Mouse (Mus musculus): ENCODE measurements at regions not wholly inside any gene's neighbourhood (a gene's known extent, or its start where the extent isn't known, plus 50 kb on each side); places are given as distances from the start of the nearest gene placed in this dataset.

GRCm38 (mm10) chr1:164678303-164678702 lies 118.1 kb upstream of the Dpt start:
- H3K9me3 ChIP-seq (ENCODE audit: control insufficient read depth, insufficient read depth, low read depth, low read length): no peaks in the 10 kb centered on the region
- TF ChIP-seq HCFC1 (IDR thresholded peaks at IDR 0.05; ENCODE audit: borderline replicate concordance, insufficient read depth, low read length): no peak
- TF ChIP-seq ZC3H11A (IDR thresholded peaks at IDR 0.05; ENCODE audit: borderline replicate concordance, low read depth, low read length): no peak
- TF ChIP-seq CHD2 (IDR thresholded peaks at IDR 0.05; ENCODE audit: low read depth, low read length): no peak
- TF ChIP-seq MAFK (IDR thresholded peaks at IDR 0.05; ENCODE audit: insufficient read depth, low read depth, low read length): no peak
- TF ChIP-seq ZNF384 (IDR thresholded peaks at IDR 0.05; ENCODE audit: low read depth, low read length): no peak
- no peak overlapping the region for H3K9ac ChIP-seq (ENCODE audit: insufficient read depth, low read depth, low read length, poor library complexity, severe bottlenecking)
- no peak overlapping the region for H3K27ac ChIP-seq (ENCODE audit: insufficient read depth, low read depth, low read length, poor library complexity, severe bottlenecking)
- no peaks in the 10 kb centered on the region for H3K36me3 ChIP-seq (ENCODE audit: control insufficient read depth, insufficient read depth, low read length, poor library complexity, severe bottlenecking)
- no peak for DNase-seq (ENCODE audit: low read depth, low spot score)
- H3K4me3 ChIP-seq (ENCODE audit: insufficient read depth in 1 of 2, low read depth in 1 of 2, low read length in 2 of 2, poor library complexity in 1 of 2, severe bottlenecking in 1 of 2): no peak overlapping the region
- H3K4me1 ChIP-seq (ENCODE audit: control insufficient read depth in 2 of 2, insufficient read depth in 2 of 2, low read length in 2 of 2, poor library complexity in 1 of 2): no peaks in the 10 kb centered on the region
- in situ Hi-C loops (cut with MboI; ENCODE audit: low sequenced_read_pairs in 2 of 2, unreplicated experiment in 2 of 2): no loop called here

GRCm38 (mm10) chr1:164652244-164652643 lies 144.2 kb upstream of the Dpt start:
- Histone ChIP-seq H3K27ac (ENCODE audit: insufficient read depth, low read depth, low read length, poor library complexity, severe bottlenecking) (no peak overlapping the region), H3K9me3 (ENCODE audit: control insufficient read depth, insufficient read depth, low read depth, low read length) (no peaks in the 10 kb centered on the region), H3K9ac (ENCODE audit: insufficient read depth, low read depth, low read length, poor library complexity, severe bottlenecking) (no peak overlapping the region), H3K4me1 (ENCODE audit: control insufficient read depth in 2 of 2, insufficient read depth in 2 of 2, low read length in 2 of 2, poor library complexity in 1 of 2) (no peaks in the 10 kb centered on the region), H3K36me3 (ENCODE audit: control insufficient read depth, insufficient read depth, low read length, poor library complexity, severe bottlenecking) (no peaks in the 10 kb centered on the region), H3K4me3 (ENCODE audit: insufficient read depth in 1 of 2, low read depth in 1 of 2, low read length in 2 of 2, poor library complexity in 1 of 2, severe bottlenecking in 1 of 2) (no peak overlapping the region)
- in situ Hi-C loops (cut with MboI; ENCODE audit: low sequenced_read_pairs in 2 of 2, unreplicated experiment in 2 of 2): no loop called here
- no peak for DNase-seq (ENCODE audit: low read depth, low spot score)
- no peak for TF ChIP-seq HCFC1 (IDR thresholded peaks at IDR 0.05; ENCODE audit: borderline replicate concordance, insufficient read depth, low read length)
- no peak for TF ChIP-seq CHD2 (IDR thresholded peaks at IDR 0.05; ENCODE audit: low read depth, low read length)
- TF ChIP-seq ZC3H11A (IDR thresholded peaks at IDR 0.05; ENCODE audit: borderline replicate concordance, low read depth, low read length): no peak
- no peak for TF ChIP-seq MAFK (IDR thresholded peaks at IDR 0.05; ENCODE audit: insufficient read depth, low read depth, low read length)
- no peak for TF ChIP-seq ZNF384 (IDR thresholded peaks at IDR 0.05; ENCODE audit: low read depth, low read length)

GRCm38 (mm10) chr1:164637901-164638462 lies 158.5 kb upstream of the Dpt start:
- no peak for DNase-seq (ENCODE audit: low read depth, low spot score)
- Histone ChIP-seq H3K4me1 (ENCODE audit: control insufficient read depth in 2 of 2, insufficient read depth in 2 of 2, low read length in 2 of 2, poor library complexity in 1 of 2) (no peaks in the 10 kb centered on the region), H3K27ac (ENCODE audit: insufficient read depth, low read depth, low read length, poor library complexity, severe bottlenecking) (no peak overlapping the region), H3K9ac (ENCODE audit: insufficient read depth, low read depth, low read length, poor library complexity, severe bottlenecking) (no peak overlapping the region), H3K36me3 (ENCODE audit: control insufficient read depth, insufficient read depth, low read length, poor library complexity, severe bottlenecking) (no peaks in the 10 kb centered on the region), H3K4me3 (ENCODE audit: insufficient read depth in 1 of 2, low read depth in 1 of 2, low read length in 2 of 2, poor library complexity in 1 of 2, severe bottlenecking in 1 of 2) (no peak overlapping the region), H3K9me3 (ENCODE audit: control insufficient read depth, insufficient read depth, low read depth, low read length) (no peaks in the 10 kb centered on the region)
- TF ChIP-seq CHD2 (IDR thresholded peaks at IDR 0.05; ENCODE audit: low read depth, low read length) (no peak), HCFC1 (IDR thresholded peaks at IDR 0.05; ENCODE audit: borderline replicate concordance, insufficient read depth, low read length) (no peak), ZNF384 (IDR thresholded peaks at IDR 0.05; ENCODE audit: low read depth, low read length) (no peak), ZC3H11A (IDR thresholded peaks at IDR 0.05; ENCODE audit: borderline replicate concordance, low read depth, low read length) (no peak), MAFK (IDR thresholded peaks at IDR 0.05; ENCODE audit: insufficient read depth, low read depth, low read length) (no peak)
- in situ Hi-C loops (cut with MboI; ENCODE audit: low sequenced_read_pairs in 2 of 2, unreplicated experiment in 2 of 2): no loop called here

- Histone ChIP-seq H3K4me3 (ENCODE audit: insufficient read depth in 1 of 2, low read depth in 1 of 2, low read length in 2 of 2, poor library complexity in 1 of 2, severe bottlenecking in 1 of 2) (no peak overlapping the region), H3K9me3 (ENCODE audit: control insufficient read depth, insufficient read depth, low read depth, low read length) (no peaks in the 10 kb centered on the region), H3K36me3 (ENCODE audit: control insufficient read depth, insufficient read depth, low read length, poor library complexity, severe bottlenecking) (no peaks in the 10 kb centered on the region), H3K4me1 (ENCODE audit: control insufficient read depth in 2 of 2, insufficient read depth in 2 of 2, low read length in 2 of 2, poor library complexity in 1 of 2) (no peaks in the 10 kb centered on the region), H3K9ac (ENCODE audit: insufficient read depth, low read depth, low read length, poor library complexity, severe bottlenecking) (no peak overlapping the region), H3K27ac (ENCODE audit: insufficient read depth, low read depth, low read length, poor library complexity, severe bottlenecking) (no peak overlapping the region)
- no peak for DNase-seq (ENCODE audit: low read depth, low spot score)
- in situ Hi-C loops (cut with MboI; ENCODE audit: low sequenced_read_pairs in 2 of 2, unreplicated experiment in 2 of 2): no loop called here
- TF ChIP-seq ZNF384 (IDR thresholded peaks at IDR 0.05; ENCODE audit: low read depth, low read length): no peak
- TF ChIP-seq ZC3H11A (IDR thresholded peaks at IDR 0.05; ENCODE audit: borderline replicate concordance, low read depth, low read length): no peak
- TF ChIP-seq CHD2 (IDR thresholded peaks at IDR 0.05; ENCODE audit: low read depth, low read length): no peak
- TF ChIP-seq MAFK (IDR thresholded peaks at IDR 0.05; ENCODE audit: insufficient read depth, low read depth, low read length): no peak
- TF ChIP-seq HCFC1 (IDR thresholded peaks at IDR 0.05; ENCODE audit: borderline replicate concordance, insufficient read depth, low read length): no peak
These were observed 164.8 kb upstream of the Dpt start for GRCm38 (mm10) chr1:164631679-164632078.

GRCm38 (mm10) chr1:164628840-164629239 lies 167.6 kb upstream of the Dpt start:
- in situ Hi-C loops (cut with MboI; ENCODE audit: low sequenced_read_pairs in 2 of 2, unreplicated experiment in 2 of 2): no loop called here
- Histone ChIP-seq H3K9ac (ENCODE audit: insufficient read depth, low read depth, low read length, poor library complexity, severe bottlenecking) (no peak overlapping the region), H3K4me1 (ENCODE audit: control insufficient read depth in 2 of 2, insufficient read depth in 2 of 2, low read length in 2 of 2, poor library complexity in 1 of 2) (no peaks in the 10 kb centered on the region), H3K4me3 (ENCODE audit: insufficient read depth in 1 of 2, low read depth in 1 of 2, low read length in 2 of 2, poor library complexity in 1 of 2, severe bottlenecking in 1 of 2) (no peak overlapping the region), H3K9me3 (ENCODE audit: control insufficient read depth, insufficient read depth, low read depth, low read length) (no peaks in the 10 kb centered on the region), H3K36me3 (ENCODE audit: control insufficient read depth, insufficient read depth, low read length, poor library complexity, severe bottlenecking) (no peaks in the 10 kb centered on the region), H3K27ac (ENCODE audit: insufficient read depth, low read depth, low read length, poor library complexity, severe bottlenecking) (no peak overlapping the region)
- TF ChIP-seq ZNF384 (IDR thresholded peaks at IDR 0.05; ENCODE audit: low read depth, low read length) (no peak), ZC3H11A (IDR thresholded peaks at IDR 0.05; ENCODE audit: borderline replicate concordance, low read depth, low read length) (no peak)
- no peak for DNase-seq (ENCODE audit: low read depth, low spot score)
